Mouse (Mus musculus) lung, postnatal 10 days (tissue): ENCODE data around the gene Adcy1.

ENCODE experiments used
- DNase-seq: peaks from one replicate; pipeline ENCODE4 v3.0.0; 2021

Adcy1 gene

GRCm38 (mm10) chr11:7063001-7063584 is at the start of gene Adcy1:
Gene Adcy1 (plus strand): TSS chr11:7063489.
- DNase-seq: no peak

- no peak for DNase-seq
These were observed 46.4 kb upstream of the Adcy1 start for GRCm38 (mm10) chr11:7016907-7017306.

- no peak for DNase-seq
These were observed 45.2 kb upstream of the Adcy1 start for GRCm38 (mm10) chr11:7018078-7018477.

GRCm38 (mm10) chr11:7019006-7019525 is 44.2 kb upstream of the Adcy1 start:
- DNase-seq: no peak

- no peak for DNase-seq
These were observed 30.2 kb upstream of the Adcy1 start for GRCm38 (mm10) chr11:7033063-7033462.

- DNase-seq: no peak
These were observed 23.6 kb upstream of the Adcy1 start for GRCm38 (mm10) chr11:7039722-7040121.

- DNase-seq: no peak
These were observed 22.5 kb upstream of the Adcy1 start for GRCm38 (mm10) chr11:7040801-7041200.

- no peak for DNase-seq
These were observed 16.1 kb upstream of the Adcy1 start for GRCm38 (mm10) chr11:7047176-7047575.

- DNase-seq: no peak
These were observed 15.7 kb upstream of the Adcy1 start for GRCm38 (mm10) chr11:7047584-7047983.

- no peak for DNase-seq
These were observed 9.6 kb upstream of the Adcy1 start for GRCm38 (mm10) chr11:7053710-7054109.

- DNase-seq: no peak
These were observed 8.5 kb upstream of the Adcy1 start for GRCm38 (mm10) chr11:7054662-7055265.

GRCm38 (mm10) chr11:7055455-7056017 is 7.8 kb upstream of the Adcy1 start:
- peak; percentile 7 for DNase-seq

GRCm38 (mm10) chr11:7056121-7056520 is 7.2 kb upstream of the Adcy1 start:
- no peak for DNase-seq

GRCm38 (mm10) chr11:7057781-7058180 is 5.5 kb upstream of the Adcy1 start:
- no peak for DNase-seq

GRCm38 (mm10) chr11:7061961-7062360 is 1.3 kb upstream of the Adcy1 start:
- DNase-seq: no peak

- DNase-seq: no peak
These were observed 723 bp upstream of the Adcy1 start for GRCm38 (mm10) chr11:7062566-7062965.

- peak; percentile 18 for DNase-seq
These were observed 485 bp downstream of the Adcy1 start for GRCm38 (mm10) chr11:7063681-7064267.

- DNase-seq: no peak
These were observed 1.3 kb downstream of the Adcy1 start for GRCm38 (mm10) chr11:7064484-7065185.

- DNase-seq: no peak
These were observed 2.1 kb downstream of the Adcy1 start for GRCm38 (mm10) chr11:7065388-7065787.

- DNase-seq: no peak
These were observed 2.6 kb downstream of the Adcy1 start for GRCm38 (mm10) chr11:7065876-7066275.

- no peak for DNase-seq
These were observed 4.0 kb downstream of the Adcy1 start for GRCm38 (mm10) chr11:7067263-7067662.

GRCm38 (mm10) chr11:7068479-7069235 is 5.4 kb downstream of the Adcy1 start:
- no peak for DNase-seq

- no peak for DNase-seq
These were observed 6.5 kb downstream of the Adcy1 start for GRCm38 (mm10) chr11:7069762-7070161.
